In genomic region chr15:101925041-101925440, GRCm38 (mm10) we compare ENCODE assay signal across 51 mouse cellular contexts. TPM values are rescaled to one million over a fixed set of nuclear protein-coding genes. Genes with fewer than 3 reads are reported as not detected.
"Had no signal": no experiment of that assay in that cellular context is flagged by ENCODE, and none has a peak within 500 bp of the region (broad histone marks: within the 10 kb centered on the region; RNA-seq: fewer than 3 reads in every experiment).

No protein-coding gene starts in this region.

- DNase-seq: heart, adult 18-20 months; heart, adult 2 months; heart, postnatal 10 days; heart, postnatal 14 days; heart, postnatal 36 days; heart, postnatal 4 days; kidney, adult 11 months; kidney, adult 18-20 months; kidney, adult 2 months; kidney, adult 8-10 months; kidney, adult 9 months; kidney, postnatal 10 days; kidney, postnatal 14 days; kidney, postnatal 25 days; kidney, postnatal 36 days; kidney, postnatal 4 days; layer of hippocampus, adult 9-11 months had no signal

- H3K27ac ChIP-seq: heart, adult 2 months; heart, embryonic 13.5 days; heart, embryonic 15.5 days; hindbrain, embryonic 10.5 days; hindbrain, embryonic 12.5 days; hindbrain, embryonic 13.5 days; hindbrain, embryonic 14.5 days; hindbrain, embryonic 15.5 days; hindbrain, postnatal 0 days; intestine, embryonic 15.5 days; kidney, embryonic 15.5 days; kidney, postnatal 0 days; layer of hippocampus, adult 2 months had no signal

- ATAC-seq: hindbrain, embryonic 16.5 days; hindbrain, postnatal 0 days; inflammation-experienced regulatory T-cells, adult 6 months; intestine, embryonic 15.5 days; intestine, embryonic 16.5 days; intestine, postnatal 0 days had no signal

- H3K36me3 ChIP-seq: heart, embryonic 10.5 days; heart, embryonic 12.5 days; heart, embryonic 13.5 days; heart, embryonic 15.5 days; hindbrain, embryonic 10.5 days; hindbrain, embryonic 12.5 days; hindbrain, embryonic 13.5 days; hindbrain, embryonic 15.5 days; intestine, embryonic 15.5 days; kidney, embryonic 15.5 days had no signal

- H3K4me2 ChIP-seq: heart, embryonic 11.5 days; heart, embryonic 12.5 days; heart, embryonic 13.5 days; heart, embryonic 15.5 days; hindbrain, embryonic 12.5 days; hindbrain, embryonic 13.5 days; hindbrain, embryonic 14.5 days; hindbrain, embryonic 15.5 days; intestine, embryonic 15.5 days; kidney, embryonic 15.5 days had no signal

- H3K9me3 ChIP-seq: heart, embryonic 10.5 days; heart, embryonic 12.5 days; heart, embryonic 13.5 days; heart, embryonic 15.5 days; hindbrain, embryonic 10.5 days; hindbrain, embryonic 12.5 days; hindbrain, embryonic 13.5 days; hindbrain, embryonic 15.5 days; intestine, embryonic 15.5 days; kidney, embryonic 15.5 days had no signal

- H3K4me3 ChIP-seq: heart, adult 2 months; heart, embryonic 10.5 days; heart, embryonic 12.5 days; heart, embryonic 13.5 days; heart, embryonic 15.5 days; hindbrain, embryonic 10.5 days; hindbrain, embryonic 12.5 days; hindbrain, embryonic 13.5 days; hindbrain, embryonic 15.5 days; intestine, embryonic 15.5 days; kidney, embryonic 15.5 days; layer of hippocampus, adult 2 months had no signal

- H3K9ac ChIP-seq: heart, embryonic 12.5 days; heart, embryonic 13.5 days; heart, embryonic 15.5 days; hindbrain, embryonic 12.5 days; hindbrain, embryonic 13.5 days; hindbrain, embryonic 14.5 days; hindbrain, embryonic 15.5 days; intestine, embryonic 15.5 days; kidney, embryonic 15.5 days had no signal

RNA-seq across cellular contexts. Expression of gene Krt4, which starts 0.5 kb away (rescaled TPM):
- total RNA-seq: heart, adult 2 months; heart, adult 8-10 months; heart, postnatal 10 days; heart, postnatal 14 days; heart, postnatal 25 days; heart, postnatal 36 days; heart, postnatal 4 days; hematopoietic stem cell, adult 5-6 weeks; hindbrain, postnatal 0 days; layer of hippocampus, adult 18-20 months; layer of hippocampus, adult 2 months; layer of hippocampus, adult 8-10 months; layer of hippocampus, postnatal 10 days; layer of hippocampus, postnatal 14 days had no signal
- polyA plus RNA-seq: heart, embryonic 10.5 days; heart, embryonic 12.5 days; heart, postnatal 0 days; hindbrain, embryonic 10.5 days; hindbrain, embryonic 11.5 days; hindbrain, embryonic 12.5 days; hindbrain, embryonic 13.5 days; hindbrain, embryonic 14.5 days; hindbrain, embryonic 16.5 days; hindbrain, postnatal 0 days; inflammation-experienced regulatory T-cells, adult 6 months; kidney, adult 2 months had no signal

RNA-seq across cellular contexts. Expression of gene Krt79, which starts 15.1 kb away (rescaled TPM):
- total RNA-seq: heart, adult 18-20 months; heart, adult 8-10 months; heart, postnatal 25 days; heart, postnatal 36 days; hematopoietic stem cell, adult 5-6 weeks; layer of hippocampus, adult 2 months had no signal
- polyA plus RNA-seq: hindbrain, embryonic 11.5 days; hindbrain, embryonic 12.5 days; inflammation-experienced regulatory T-cells, adult 6 months; intestine, embryonic 16.5 days had no signal

RNA-seq across cellular contexts. Expression of gene Krt78, which starts 29.0 kb away (rescaled TPM):
- total RNA-seq: heart, postnatal 10 days; heart, postnatal 14 days; heart, postnatal 25 days; heart, postnatal 36 days; hematopoietic stem cell, adult 5-6 weeks; hindbrain, postnatal 0 days; layer of hippocampus, adult 18-20 months; layer of hippocampus, adult 2 months; layer of hippocampus, adult 8-10 months; layer of hippocampus, postnatal 10 days; layer of hippocampus, postnatal 14 days had no signal
- polyA plus RNA-seq: heart, adult 2 months; heart, embryonic 10.5 days; heart, embryonic 11.5 days; heart, embryonic 12.5 days; heart, embryonic 13.5 days; heart, embryonic 14.5 days; heart, embryonic 16.5 days; heart, postnatal 0 days; hindbrain, embryonic 10.5 days; hindbrain, embryonic 11.5 days; hindbrain, embryonic 12.5 days; hindbrain, embryonic 13.5 days; hindbrain, embryonic 15.5 days; hindbrain, postnatal 0 days; inflammation-experienced regulatory T-cells, adult 6 months; kidney, embryonic 14.5 days had no signal

RNA-seq across cellular contexts. Expression of gene Krt76, which starts 32.3 kb away (rescaled TPM):
- total RNA-seq: heart, adult 18-20 months; heart, adult 2 months; heart, adult 8-10 months; heart, postnatal 10 days; heart, postnatal 14 days; heart, postnatal 25 days; heart, postnatal 36 days; heart, postnatal 4 days; hematopoietic stem cell, adult 5-6 weeks; layer of hippocampus, adult 18-20 months; layer of hippocampus, adult 2 months; layer of hippocampus, adult 8-10 months; layer of hippocampus, postnatal 10 days; layer of hippocampus, postnatal 14 days had no signal
- polyA plus RNA-seq: heart, adult 2 months; heart, embryonic 10.5 days; heart, embryonic 11.5 days; heart, embryonic 12.5 days; heart, embryonic 13.5 days; heart, embryonic 14.5 days; heart, embryonic 15.5 days; heart, embryonic 16.5 days; heart, postnatal 0 days; hindbrain, embryonic 10.5 days; hindbrain, embryonic 11.5 days; hindbrain, embryonic 12.5 days; hindbrain, embryonic 13.5 days; hindbrain, embryonic 14.5 days; hindbrain, embryonic 15.5 days; hindbrain, embryonic 16.5 days; hindbrain, postnatal 0 days; inflammation-experienced regulatory T-cells, adult 6 months; intestine, embryonic 14.5 days; intestine, embryonic 15.5 days; intestine, embryonic 16.5 days; intestine, postnatal 0 days; kidney, adult 2 months; kidney, embryonic 14.5 days; kidney, embryonic 15.5 days; kidney, embryonic 16.5 days; kidney, postnatal 0 days had no signal

RNA-seq across cellular contexts. Expression of gene Krt77, which starts 55.5 kb away (rescaled TPM):
- total RNA-seq: heart, adult 18-20 months; heart, adult 8-10 months; heart, postnatal 10 days; heart, postnatal 14 days; heart, postnatal 25 days; heart, postnatal 36 days; heart, postnatal 4 days; hematopoietic stem cell, adult 5-6 weeks had no signal
- polyA plus RNA-seq: heart, adult 2 months; heart, embryonic 11.5 days; heart, embryonic 12.5 days; heart, embryonic 13.5 days; heart, embryonic 14.5 days; heart, postnatal 0 days; hindbrain, embryonic 10.5 days; hindbrain, embryonic 11.5 days; hindbrain, embryonic 12.5 days; inflammation-experienced regulatory T-cells, adult 6 months; intestine, embryonic 14.5 days; intestine, embryonic 15.5 days; intestine, postnatal 0 days; kidney, adult 2 months; kidney, embryonic 14.5 days; kidney, postnatal 0 days; large intestine, adult 2 months had no signal
